Mouse (Mus musculus) small intestine, adult 10 weeks (tissue): ENCODE measurements around the gene Fam171b. TPM values are rescaled to one million over a fixed set of nuclear protein-coding genes. Genes with fewer than 3 reads are reported as not detected.

Experiments
- polyA plus RNA-seq: library from polyadenylated mRNA; stranded (reverse); fragments of 350-450 nt; fragmentation: Illumina TruSeq; extraction: RNeasy Lipid Tissue Mini Kit (QIAGEN cat#74804); gene quantifications from one replicate; pipeline ENCODE4 v1.2.3, GENCODE M21; 2014; ENCODE audit warnings: low replicate concordance

Fam171b gene
- 5.2 TPM for polyA plus RNA-seq

DNA sequence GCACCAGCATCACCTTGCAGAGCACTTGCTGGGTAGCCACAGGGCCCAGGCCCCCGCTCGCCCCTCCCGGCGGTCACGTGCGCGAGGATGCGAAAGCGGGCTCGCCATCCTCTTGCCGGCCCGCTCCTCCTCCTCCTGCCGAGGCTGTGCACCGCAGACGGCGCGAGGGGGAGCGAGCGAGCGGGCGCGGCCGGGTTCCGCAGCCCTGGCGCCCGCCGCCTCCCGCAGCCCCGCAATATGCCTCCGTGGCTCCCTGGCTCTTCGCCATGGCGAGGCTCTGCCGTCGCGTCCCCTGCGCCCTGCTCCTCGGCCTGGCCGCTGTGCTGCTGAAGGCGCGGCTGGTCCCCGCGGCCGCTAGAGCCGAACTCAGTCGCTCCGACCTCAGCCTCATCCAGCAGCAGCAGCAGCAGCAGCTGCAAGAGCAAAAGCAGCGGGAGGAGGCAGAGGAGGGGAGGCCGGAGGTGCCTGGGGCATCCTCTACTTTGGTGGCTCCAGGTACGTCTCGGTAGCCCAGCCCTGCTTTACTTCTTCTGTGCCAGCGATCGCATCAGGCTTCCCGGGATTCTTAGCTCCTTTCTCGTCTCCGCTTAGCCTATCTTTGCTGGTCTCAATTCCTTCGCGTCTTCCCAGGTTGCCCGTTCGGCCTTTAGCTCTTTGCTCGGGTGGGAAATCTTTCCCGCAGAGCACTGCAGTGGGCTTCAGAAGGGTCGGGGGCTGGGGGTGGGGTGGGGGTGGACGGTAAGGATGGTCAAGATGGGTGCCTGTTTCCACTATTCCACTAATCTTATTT is at the start of gene Fam171b:
Gene Fam171b, plus strand, starts transcription at position 154 of the 790 bp plus-strand sequence.

Other genes starting within 250 kb of the Fam171b start
- 245 TPM for gene Zc3h15, start 168.2 kb upstream of the Fam171b start, polyA plus RNA-seq
- gene Itgav, start 88.2 kb upstream of the Fam171b start, polyA plus RNA-seq = 39.8 TPM
- not detected for gene Zswim2, start 128.6 kb downstream of the Fam171b start, polyA plus RNA-seq
- not detected for gene Gm13698, start 143.1 kb downstream of the Fam171b start, polyA plus RNA-seq
- not detected for gene Gm13693, start 148.9 kb downstream of the Fam171b start, polyA plus RNA-seq
- gene Gm13695, start 154.7 kb downstream of the Fam171b start, polyA plus RNA-seq = not detected
- not detected for gene Gm13696, start 160.5 kb downstream of the Fam171b start, polyA plus RNA-seq
- not detected for gene Gm13694, start 166.3 kb downstream of the Fam171b start, polyA plus RNA-seq
- gene Gm13697, start 172.1 kb downstream of the Fam171b start, polyA plus RNA-seq = not detected
- gene Gm13691, start 177.9 kb downstream of the Fam171b start, polyA plus RNA-seq = not detected